Mouse (Mus musculus) frontal cortex, postnatal 25 days (tissue): ENCODE measurements at regions not wholly inside any gene's neighbourhood (a gene's known extent, or its start where the extent isn't known, plus 50 kb on each side); places are given as distances from the start of the nearest gene placed in this dataset.
"Not testable (repeated sequence)": the region's sequence is repeated elsewhere in the genome, so short reads cannot be mapped to it uniquely, and the experiment has no call there.

Source experiments
- DNase-seq, 2 experiments: peaks; one replicate each; pipeline ENCODE4 v3.0.0; 2022; ENCODE audit warnings: low spot score in 2 of 2

- DNase-seq: no peak
Observed at GRCm38 (mm10) chr12:107154668-107155067, 333.8 kb upstream of the 3110018I06Rik start.

DNA sequence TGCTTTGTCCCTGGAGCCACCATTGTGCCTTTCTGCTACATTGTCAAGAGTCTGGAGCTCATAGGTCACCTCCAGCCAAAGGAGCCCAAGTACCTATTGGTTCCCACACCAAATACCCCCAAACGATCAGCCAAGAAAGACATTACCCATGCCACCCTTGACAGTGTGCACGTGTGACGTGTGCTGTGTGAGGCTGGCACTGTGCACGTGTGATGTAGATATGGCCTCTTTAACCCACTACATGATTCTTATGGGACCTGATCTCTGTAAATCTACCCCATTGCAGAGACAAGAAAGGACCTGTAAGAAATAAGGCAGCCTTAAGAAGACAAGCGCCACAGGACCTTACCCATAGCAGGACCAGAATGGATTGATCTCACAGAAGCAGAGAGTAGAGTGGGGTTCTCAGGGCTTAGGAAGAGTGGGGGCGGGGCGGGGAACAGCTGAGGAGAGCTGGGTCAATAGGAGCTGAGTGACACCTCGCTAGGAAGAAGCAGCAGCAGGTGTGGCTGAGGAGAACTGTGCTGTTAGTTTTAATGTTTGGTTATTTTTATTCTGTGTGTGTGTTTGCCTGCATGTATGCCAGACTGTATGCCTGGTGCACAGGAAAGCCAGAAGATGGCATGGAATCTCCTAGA, 331.5 kb upstream of the 3110018I06Rik start:
- no peak for DNase-seq

GRCm38 (mm10) chr12:107159126-107159525, 329.3 kb upstream of the 3110018I06Rik start:
- no peak for DNase-seq

DNA sequence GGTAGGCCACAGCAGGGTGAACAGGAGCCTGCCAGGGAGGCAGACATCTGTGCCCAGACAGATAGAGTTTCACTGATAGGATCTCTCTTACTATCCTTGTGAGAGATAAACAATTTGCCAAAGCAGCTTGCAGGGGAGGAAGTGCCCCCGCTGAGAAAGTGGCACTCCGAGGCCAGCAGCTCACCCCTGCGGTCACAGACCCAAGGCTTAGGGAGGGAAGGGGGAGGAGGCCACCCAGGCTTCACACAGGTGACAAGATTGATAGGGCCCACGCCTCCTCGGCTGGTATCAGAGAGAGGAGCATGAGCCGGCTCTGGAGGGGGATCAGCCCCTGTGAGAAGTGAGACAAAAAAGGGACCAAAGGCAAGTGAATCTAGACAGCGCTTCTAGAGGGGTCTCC, 328.3 kb upstream of the 3110018I06Rik start:
- no peak for DNase-seq

DNA sequence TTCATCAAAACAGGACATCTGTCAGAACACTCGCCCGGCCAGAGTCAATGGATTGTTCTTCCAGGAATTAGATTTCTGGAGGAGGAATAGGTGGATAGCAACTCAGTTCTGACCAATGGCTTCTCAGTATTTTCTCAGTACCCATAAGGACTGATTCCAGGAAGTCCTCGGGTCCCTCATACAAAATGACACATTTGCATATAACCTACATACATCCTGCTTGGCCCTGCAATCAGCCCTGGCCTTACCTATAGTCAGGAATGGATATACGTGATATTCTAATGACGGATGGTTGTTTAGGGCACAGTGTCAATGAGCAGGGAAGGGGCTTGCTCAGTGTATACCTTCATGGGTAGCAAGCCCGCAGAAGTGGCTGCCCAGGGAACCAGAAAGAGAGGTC, 327.8 kb upstream of the 3110018I06Rik start:
- no peak for DNase-seq

GRCm38 (mm10) chr12:107170926-107171325, 317.5 kb upstream of the 3110018I06Rik start:
- no peak for DNase-seq

GRCm38 (mm10) chr12:107171676-107172075, 316.8 kb upstream of the 3110018I06Rik start:
- no peak for DNase-seq

- DNase-seq: no peak
Observed at GRCm38 (mm10) chr12:107178676-107179075, 309.8 kb upstream of the 3110018I06Rik start.

- no peak for DNase-seq
Observed at GRCm38 (mm10) chr12:107180501-107180900, 307.9 kb upstream of the 3110018I06Rik start.

DNA sequence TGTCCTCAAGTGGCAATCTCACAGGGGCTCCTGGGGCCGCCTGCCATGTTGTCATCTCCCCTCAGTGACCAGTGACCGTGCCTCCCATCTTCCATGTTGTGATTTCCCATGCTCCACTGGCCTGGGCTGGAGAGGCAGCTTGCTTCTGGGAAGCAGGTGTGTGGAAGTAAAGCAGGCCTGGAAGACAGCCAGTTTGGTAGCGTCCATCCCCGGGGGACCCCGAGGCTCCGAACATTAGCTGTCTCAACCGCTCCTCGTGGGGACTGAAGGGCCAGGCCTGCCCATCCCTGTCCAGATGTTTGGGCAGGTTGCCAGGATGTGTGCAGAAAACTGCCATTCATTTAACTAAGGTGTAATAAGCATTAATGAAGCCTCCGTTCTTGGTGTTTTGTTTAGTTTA, 307.1 kb upstream of the 3110018I06Rik start:
- no peak for DNase-seq

GRCm38 (mm10) chr12:107182091-107182655, 306.3 kb upstream of the 3110018I06Rik start:
- no peak for DNase-seq

- DNase-seq: no peak
Observed at GRCm38 (mm10) chr12:107183283-107183682, 305.1 kb upstream of the 3110018I06Rik start.

DNA sequence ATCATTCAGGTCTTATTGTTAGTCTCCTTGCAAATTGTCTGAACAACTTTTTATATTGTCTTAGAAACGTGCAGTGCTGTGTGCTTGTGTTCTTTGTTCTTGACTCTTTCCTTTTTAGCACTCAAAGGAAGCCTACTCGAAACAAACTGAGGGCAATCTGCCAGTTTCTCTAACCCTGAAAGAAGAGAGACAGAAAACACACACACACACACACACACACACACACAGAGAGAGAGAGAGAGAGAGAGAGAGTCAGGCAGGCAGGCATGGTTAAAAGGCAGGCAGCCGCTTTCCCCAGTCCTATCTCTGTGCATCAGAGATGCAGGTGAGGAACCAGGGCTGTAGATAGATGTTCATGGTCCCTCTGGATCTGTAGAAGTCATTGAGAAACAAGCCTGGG, 304.0 kb upstream of the 3110018I06Rik start:
- no peak for DNase-seq

- DNase-seq: no peak
Observed at GRCm38 (mm10) chr12:107186361-107186760, 302.1 kb upstream of the 3110018I06Rik start.

GRCm38 (mm10) chr12:107188055-107188454, 300.4 kb upstream of the 3110018I06Rik start:
- no peak for DNase-seq

GRCm38 (mm10) chr12:107198389-107199018, 289.9 kb upstream of the 3110018I06Rik start:
- no peak for DNase-seq

DNA sequence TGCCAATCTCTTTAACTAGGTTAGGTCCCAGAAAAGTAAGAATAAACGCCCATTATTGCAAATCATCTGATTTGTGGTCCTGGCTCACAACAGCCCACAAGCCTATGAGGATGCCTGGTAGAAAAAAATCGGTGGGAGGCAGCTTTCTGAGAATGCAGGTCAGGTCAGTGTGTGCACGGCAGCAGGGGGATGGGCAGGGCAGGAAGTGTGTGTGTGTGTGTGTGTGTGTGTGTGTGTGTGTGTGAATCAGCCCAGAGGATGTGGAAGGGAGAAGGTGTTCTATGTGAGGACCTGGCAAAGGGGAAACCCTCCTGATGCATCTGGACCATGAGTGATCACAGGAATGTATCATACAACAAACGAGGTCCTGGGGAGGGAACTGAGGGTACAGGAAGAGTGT, 287.5 kb upstream of the 3110018I06Rik start:
- no peak for DNase-seq

GRCm38 (mm10) chr12:107208826-107209225, 279.6 kb upstream of the 3110018I06Rik start:
- not testable (repeated sequence) for DNase-seq

DNA sequence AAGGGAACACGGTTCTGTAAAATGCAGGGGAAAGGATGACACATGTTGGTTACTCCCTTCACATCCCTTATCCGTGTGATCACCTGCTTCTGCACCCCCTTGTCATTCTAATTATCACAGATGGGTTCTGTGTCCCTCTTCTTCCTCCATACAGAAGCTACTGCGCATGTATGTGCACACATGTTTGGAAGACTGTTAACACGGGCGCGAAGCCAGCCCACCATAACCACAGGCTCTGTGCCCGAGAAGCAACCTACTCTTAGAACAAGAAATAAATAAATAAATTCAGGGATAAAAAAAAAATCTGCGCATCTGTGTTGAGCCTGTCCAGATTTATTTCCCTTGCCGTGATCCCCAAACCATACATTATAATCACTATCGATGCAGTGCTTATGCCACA, 275.6 kb upstream of the 3110018I06Rik start:
- DNase-seq: no peak

DNA sequence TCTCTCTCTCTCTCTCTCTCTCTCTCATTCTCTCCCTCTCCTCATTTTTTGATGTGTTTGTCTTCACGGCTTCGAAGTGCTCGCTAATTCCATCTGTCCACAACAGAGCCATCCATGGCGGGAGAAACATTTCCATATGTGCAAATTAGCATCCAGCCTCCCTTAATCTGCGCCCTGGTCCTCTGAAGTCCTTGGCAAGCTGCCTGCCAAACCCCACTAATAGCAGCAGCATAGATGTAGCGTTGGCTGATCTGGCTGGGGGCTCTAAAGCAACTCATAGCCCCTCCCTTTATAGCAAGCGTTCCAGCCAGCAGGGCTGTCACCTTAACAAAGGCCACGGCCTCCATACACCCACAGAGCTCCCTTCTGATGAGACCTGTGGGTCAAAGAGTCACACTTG, 272.3 kb upstream of the 3110018I06Rik start:
- DNase-seq: no peak

DNA sequence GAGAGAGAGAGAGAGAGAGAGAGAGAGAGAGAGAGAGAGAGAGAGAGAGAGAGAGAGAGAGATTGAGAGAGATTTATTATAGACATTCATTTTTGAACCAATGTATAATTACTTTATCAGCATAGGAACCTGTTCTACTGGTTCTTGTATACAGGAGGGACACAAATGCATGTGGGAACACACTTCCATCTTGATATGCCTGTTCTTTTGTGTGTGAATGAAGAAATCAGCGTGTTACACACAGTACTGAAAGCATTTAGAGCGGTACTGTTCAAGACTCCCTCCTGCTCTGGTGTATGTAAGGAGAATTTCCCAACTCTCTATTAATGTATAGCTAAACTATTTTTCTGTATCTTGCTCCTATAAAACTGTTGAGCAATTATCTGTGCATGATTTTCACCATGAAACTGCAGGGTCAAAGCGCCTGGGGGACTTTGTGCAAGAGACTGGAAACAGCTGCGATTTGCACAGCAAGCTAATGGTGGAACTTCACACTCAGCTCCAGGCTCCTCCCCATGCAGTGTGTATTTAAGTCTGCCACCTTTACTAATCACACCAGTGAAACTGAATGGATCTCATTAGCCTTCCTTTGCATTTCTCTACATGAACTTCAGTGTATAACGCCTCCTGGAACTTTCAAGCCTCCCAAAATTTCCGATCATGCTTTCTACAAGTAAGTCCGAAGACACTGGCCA, 267.0 kb upstream of the 3110018I06Rik start:
- no peak for DNase-seq

DNA sequence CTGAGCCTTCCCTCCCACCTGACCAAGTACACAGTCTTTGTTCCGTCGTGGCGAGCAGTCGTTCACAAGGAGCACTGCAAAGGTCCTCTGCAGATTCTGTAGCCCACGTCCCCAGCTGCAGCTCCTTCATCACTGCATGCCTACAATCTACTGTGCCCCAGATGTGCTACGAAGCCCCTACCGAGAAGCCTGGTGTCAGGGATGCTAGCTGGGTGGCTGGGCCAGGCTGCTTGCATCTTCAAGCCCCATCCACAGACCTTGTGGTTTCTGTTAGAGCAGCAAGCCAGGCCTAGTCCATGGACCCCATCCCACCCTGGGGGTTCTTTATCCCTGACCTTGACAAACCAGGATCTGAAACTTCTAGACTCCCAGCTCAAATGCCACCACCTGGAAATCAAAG, 266.3 kb upstream of the 3110018I06Rik start:
- DNase-seq: no peak

GRCm38 (mm10) chr12:107230097-107230496, 258.3 kb upstream of the 3110018I06Rik start:
- DNase-seq: no peak
